Mouse (Mus musculus) megakaryocyte, embryonic 14.5 days (primary cell): Measurements from ENCODE around the gene Prm2.

Source experiments
- FLI1 ChIP-seq: IDR thresholded peaks from 2 replicates; pipeline ENCODE4 v1.6.1; 2012; ENCODE audit warnings: low read length, inconsistent platforms, mixed read lengths
- GATA1 ChIP-seq: IDR thresholded peaks from 3 replicates; pipeline ENCODE4 v1.6.1; 2012; ENCODE audit warnings: mixed read lengths, low read length, inconsistent platforms, borderline replicate concordance

DNA sequence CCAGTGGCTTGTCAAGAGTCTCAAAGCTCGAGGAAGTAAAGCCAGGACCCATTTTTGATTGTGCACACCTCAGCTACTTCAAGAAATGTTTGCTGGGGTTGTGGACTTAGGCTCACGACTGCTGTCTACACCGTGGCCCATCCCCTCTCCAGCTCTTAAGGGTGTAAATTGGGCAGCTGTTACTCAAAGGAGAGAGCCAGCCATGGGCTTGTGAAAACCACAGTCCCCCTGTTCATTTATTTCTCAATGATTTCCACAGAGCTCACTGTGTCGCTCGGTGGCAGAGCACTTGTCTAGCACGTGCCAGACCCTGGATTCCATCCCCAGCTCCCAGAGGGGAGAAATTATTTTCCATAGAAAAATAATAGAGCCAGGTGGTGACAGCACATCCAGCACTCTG, 39.8 kb downstream of the Prm2 start:
- TF ChIP-seq GATA1: no peak
- no peak for TF ChIP-seq FLI1
